Mouse (Mus musculus): ENCODE measurements around the gene Cfap77.

Cfap77 gene

GRCm38 (mm10) chr2:28897340-28897899 is 157.4 kb downstream of the Cfap77 start:
- no peak for DNase-seq

- DNase-seq, result no peak
Measured at GRCm38 (mm10) chr2:28895876-28896275, 159.0 kb downstream of the Cfap77 start.

DNA sequence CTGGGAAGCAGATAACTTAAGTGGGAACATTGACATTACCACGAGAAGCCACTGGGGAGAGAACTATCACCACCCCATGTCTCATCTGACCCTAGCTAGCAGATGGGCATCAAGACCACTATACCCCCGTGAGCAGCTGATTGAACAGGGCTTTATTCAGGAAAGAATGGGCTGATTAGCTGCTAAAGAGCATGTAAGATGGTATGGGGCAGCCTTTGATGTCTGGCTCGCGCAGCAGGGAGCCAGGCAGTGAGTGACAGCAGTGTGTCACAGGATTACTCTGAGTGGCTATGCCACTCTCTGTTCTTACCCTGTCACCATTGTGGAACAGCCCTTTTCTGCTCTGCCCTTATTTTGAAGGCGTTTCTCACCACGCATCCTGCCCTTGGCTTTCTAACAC is 161.3 kb downstream of the Cfap77 start:
- DNase-seq, result no peak

DNA sequence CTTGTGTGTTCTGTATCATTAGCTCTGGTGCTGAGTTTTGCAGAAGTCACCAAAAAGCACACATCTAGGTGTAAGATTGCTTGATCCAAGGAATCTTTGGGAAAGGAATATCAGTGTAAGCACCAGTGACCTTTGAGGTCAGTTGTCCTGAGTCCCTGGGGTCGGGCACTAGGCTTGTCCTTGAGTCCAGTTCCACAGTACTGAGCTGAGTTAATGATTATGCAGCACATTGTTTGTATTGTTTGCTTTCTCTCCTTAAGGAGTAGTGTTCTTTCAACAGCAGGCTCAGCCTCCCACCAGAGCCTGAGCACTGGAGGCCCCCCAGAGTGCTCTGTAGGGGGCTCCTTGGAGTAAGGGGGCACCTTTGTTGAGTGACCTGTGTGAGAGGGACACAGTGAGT is 162.1 kb downstream of the Cfap77 start:
- no peak for DNase-seq

- DNase-seq, result no peak
Measured at GRCm38 (mm10) chr2:28884914-28885313, 170.0 kb downstream of the Cfap77 start.

DNA sequence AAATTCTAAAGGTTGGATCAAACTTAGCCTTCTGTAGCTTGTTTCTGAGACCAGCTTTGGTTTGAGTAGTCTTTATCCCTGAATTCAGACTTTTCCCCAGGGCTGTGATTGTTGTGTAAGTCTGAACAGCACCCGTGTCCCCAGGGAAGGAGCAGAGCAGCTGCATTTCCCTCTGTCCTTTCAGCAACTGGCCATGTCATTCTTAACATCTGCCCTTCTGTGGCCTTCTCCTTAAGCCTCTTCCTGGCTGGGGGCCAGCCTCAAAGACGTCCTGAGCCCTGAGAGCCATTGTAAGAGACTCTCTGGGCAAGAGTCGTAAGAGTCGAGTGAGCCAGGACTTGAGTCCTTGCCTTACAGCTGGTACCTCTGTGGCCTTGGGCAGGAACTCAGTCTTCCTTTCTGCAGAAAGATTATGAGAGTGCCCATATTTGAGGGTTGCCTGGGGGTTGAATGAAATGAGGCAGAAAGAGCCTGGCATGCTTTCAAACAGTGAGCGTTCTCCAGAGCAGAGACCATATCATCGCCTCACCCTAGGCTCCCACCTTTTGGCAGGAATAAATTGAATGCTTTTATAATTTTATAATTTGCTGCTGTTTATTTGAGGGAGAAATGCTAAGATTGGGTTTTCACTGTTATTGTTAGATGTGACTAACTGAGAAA is 171.9 kb downstream of the Cfap77 start:
- no peak for DNase-seq

DNA sequence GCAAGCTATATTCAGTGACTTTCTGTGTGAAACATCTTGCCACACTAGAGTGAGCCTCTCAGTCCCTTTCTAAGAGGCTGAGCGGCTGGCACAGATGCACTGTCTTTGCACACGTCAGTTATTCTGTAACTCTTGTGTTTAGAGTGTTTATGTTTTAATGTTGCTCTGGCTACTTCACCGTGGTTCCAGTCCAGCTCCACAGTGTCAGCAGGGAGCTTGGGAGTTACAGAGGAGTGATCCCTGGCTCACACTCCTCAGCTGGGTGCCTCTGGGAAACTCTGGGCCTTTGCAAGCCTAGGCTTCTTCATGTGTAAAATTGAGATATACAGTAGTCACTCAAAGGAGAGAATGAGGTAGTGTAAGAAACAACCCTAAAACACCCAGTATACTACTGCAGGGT is 172.8 kb downstream of the Cfap77 start:
- no peak for DNase-seq

DNA sequence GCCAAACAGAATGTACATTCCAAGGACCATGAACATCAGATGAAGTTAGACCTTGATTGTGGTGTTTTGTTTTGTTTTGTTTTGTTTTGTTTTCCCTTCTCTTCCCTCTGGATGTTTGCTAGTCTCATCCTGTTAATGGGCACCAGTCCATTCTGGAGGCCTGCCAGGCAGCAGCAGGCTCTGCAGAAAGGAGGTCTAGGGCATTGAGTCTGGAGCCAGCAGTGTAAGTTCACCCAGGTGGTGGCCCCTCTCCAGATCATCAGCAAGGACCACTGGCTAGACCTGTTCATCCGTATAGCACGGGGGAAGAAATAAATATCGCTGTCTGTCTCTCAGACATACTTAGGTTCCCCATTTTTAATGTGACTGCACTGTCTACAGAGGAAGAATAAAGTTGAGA is 173.6 kb downstream of the Cfap77 start:
- DNase-seq, result peak; percentile 32

Measured in right cerebral cortex, postnatal 4 days (tissue).